Mouse (Mus musculus): ENCODE results near the gene Veph1.
"Not testable (repeated sequence)": the region's sequence is repeated elsewhere in the genome, so short reads cannot be mapped to it uniquely, and the experiment has no call there.

Veph1 gene

DNA sequence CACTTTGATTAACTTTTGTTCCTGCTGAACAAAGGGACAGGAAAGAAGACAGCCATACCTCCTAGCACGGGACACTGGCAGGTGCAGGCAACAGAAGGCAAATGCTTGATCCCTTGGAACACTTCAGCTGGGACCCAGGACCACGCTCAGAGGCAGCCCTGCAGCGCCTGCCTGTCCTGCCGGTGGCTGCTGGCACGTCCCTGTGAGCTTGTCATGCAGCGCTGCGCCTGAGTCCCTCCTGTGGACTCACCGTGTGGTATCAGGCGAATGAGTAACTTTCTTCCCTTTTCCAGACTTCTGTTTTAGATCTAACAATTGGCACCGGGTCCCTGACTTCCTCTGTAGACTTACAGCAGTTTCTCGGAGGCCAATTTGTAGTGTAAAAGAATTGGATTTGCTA is at the start of gene Veph1:
Veph1 (minus strand) TSS at position 293 of the 400 bp plus-strand sequence.
- DNase-seq: peak; percentile 82

DNA sequence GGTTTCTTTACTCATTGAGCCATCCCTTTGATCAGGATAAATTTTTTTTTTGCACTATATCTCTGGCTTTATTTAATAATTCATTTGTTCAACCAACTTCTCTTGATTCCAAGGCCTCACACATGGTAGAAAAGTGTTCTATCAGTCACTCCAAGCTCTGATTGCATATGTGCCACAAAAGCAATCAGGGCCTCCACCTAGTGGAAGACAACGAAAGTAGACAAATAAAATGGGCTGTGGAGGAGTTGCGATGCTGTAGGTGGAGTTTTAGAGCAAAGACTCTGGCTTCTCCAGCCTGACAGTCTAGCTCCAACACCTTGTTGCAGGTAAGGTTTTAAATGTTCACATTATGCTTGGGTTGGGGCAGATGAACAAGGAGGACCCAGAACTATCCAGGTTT is 44.1 kb upstream of the Veph1 start:
- peak; percentile 2 for DNase-seq

- DNase-seq: no peak
Observed at GRCm38 (mm10) chr3:66332401-66332729, 35.7 kb upstream of the Veph1 start.

DNA sequence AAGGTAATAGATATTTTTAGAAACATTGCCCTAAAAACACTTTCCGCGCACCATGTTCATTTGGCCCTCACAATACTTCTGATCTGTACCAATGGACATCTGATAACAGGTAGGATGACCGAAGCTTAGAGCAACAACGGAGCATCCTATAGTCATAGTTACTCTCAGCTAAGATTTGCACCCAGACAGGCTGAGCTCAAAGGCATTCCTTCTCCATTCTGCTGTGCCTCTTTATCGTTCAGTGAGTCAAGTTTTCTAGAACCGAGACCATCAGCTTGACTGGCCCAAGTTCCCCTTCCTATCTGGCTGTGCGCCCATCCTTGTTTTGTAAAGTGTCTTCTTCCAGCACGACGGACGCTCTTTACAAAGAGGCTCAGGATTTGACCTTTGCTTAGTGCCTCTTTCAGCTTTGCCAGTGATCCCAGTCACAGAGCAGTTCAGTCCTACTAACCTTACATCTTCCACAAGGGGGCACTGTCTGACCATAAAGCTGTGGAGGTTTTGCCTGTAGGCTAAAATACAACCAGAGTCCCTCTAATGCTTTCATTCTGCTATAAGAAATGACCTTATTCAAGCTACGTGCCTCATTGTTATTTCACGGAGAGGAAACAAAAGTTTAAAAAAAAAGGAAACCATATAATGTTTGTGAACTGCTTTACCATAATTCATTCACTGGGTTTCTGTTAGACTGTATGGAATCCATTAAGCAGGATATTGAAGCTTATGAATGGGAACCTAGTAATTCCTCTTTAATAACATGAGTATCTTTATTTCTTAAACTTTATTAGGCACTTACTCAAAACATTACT is 35.2 kb upstream of the Veph1 start:
- peak; percentile 70 for DNase-seq

DNA sequence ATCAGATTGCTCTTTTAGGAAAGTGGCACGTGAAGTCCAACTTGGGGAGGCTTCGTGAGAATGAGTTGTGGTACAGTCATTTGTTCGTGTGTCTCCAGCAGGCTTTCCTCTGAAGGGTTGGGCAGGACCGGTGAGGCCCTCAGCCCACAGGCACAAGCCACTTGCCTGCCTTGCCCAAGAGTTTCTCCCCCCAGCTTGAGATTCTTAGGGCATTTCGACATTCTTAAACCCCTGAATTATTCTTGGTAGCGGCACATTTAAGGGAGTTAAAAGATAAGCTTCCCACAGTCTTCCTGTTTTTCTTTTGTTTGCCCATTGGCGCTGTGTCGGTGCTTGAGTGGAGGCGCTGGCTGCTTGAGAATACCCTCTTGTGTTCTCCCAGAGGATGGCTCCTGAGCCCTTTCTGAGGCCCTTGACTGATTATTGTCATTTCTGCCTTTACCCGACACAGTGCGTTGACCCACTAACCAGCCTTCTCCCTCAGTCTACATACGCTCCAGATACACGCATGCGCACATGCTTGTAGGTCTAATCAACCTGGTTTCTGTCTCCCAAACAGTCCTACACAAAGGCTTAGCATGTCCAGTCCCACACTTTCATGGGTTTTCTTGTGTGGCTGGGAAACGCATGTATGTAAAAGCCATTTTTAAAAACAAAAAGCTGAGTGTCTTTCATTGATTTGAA is 34.4 kb upstream of the Veph1 start:
- no peak for DNase-seq

DNA sequence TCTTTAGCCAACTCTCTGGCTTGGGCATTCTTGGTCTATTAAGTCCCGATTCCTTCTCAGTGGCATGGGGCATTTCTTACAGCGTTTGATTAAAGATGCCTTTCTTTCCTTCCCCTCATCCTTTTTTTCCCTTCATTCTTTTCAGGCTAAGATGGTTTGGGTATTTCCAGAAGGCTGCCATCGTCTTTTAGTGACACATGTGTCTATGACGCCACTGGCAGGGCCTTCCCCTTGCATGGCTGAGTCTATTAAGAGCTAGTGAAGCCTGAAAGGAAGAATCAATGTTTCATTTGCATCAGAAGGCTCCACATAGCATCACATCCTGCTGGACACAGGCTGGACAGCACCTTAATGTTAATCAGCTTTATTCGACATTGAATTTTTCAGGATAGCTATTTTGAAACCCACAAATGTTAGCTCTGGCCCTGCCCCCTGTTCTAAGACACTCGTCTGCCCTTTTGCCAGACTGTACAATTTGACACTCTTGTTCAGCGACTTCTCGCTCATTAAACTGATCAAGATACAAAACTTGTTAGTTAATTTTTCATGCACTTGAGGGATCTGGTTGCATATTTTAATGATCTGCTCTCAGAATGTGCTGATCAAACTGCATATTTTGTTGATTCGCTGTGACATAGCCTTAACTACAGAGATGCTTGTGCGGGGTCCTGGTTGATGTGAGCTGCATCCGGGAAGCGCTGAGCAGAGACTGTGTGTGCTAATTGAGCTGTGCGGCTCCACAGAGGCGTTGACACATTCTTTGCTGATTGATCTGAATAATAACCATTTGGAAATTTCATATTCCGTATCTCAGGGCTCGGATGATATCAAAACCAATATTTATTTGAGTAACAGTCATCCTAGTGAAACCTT is 29.6 kb upstream of the Veph1 start:
- no peak for DNase-seq

DNA sequence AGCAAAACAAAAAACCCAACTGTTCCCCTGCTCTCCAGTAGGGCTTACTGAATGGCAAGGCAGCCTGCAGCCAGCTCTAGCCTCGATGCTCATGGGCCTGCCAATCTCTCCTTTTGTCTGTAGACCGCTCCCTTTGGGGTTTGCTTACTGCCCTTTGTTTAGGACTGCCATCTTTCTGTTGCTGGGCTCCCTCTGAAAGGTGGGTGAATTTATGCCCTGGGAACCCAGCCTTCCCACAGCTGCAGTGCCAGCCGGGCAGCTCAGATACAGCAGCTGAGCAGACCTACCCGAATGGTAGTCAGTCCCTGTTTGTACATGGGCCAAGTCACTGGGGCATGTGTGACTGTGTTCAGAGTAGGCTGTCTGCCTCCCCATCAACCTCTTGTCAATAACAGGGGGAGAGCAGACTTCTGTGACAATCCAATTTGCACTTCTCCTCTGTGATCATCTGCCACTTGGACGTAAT is 28.9 kb upstream of the Veph1 start:
- no peak for DNase-seq

GRCm38 (mm10) chr3:66314793-66315715 is 18.4 kb upstream of the Veph1 start:
- no peak for DNase-seq

- DNase-seq: no peak
Observed at GRCm38 (mm10) chr3:66310586-66310985, 13.9 kb upstream of the Veph1 start.

- no peak for DNase-seq
Observed at GRCm38 (mm10) chr3:66309531-66309930, 12.9 kb upstream of the Veph1 start.

DNA sequence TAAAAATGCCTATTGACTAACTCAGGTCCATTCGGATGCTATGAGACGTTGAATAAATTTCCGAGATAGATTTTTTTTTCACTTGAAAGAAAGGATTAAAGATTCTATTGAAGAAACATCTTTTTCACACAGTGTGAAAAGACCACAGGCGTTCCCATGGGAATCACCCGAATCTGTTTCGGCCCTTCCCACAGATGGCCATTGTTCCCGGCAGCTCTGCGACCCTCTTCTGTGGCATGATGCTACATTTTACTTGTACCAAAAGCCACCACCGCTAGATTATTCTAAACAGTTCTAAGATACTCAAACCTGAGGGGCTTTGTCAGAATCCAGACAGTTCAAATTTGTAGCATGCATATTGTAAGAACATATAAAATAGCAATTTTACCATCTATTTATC is 1.4 kb downstream of the Veph1 start:
- no peak for DNase-seq

- DNase-seq: peak; percentile 67
Observed at GRCm38 (mm10) chr3:66294729-66295128, 1.9 kb downstream of the Veph1 start.

DNA sequence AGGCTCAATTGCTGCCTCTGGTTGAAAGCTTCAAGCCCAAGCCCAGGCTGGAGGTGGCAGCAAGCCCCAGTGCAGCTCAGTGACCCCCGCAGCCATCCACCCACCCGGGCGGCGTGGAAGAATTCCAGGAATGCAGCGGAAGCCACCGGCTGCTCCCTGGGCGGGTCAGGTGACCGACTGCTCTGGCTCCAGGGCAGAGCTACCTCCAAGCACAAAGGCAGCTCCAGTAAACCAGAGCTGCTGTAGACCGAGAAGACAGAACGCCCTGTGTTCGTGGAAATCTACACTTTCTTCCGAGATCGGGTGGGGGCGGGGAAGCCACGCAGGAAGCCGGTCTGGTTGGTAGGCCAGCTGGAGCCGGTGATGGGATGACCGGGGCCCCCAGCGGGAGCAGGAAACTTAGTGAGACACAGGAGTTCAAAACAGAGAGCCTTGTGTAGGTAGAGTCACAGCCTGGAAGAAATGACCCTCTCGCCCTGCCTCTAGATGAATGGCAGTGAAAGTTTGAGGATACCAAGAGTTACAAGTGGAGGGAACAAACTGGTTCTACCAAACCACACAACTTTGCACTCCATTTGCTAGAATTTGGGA is 4.2 kb downstream of the Veph1 start:
- DNase-seq: peak; percentile 86

DNA sequence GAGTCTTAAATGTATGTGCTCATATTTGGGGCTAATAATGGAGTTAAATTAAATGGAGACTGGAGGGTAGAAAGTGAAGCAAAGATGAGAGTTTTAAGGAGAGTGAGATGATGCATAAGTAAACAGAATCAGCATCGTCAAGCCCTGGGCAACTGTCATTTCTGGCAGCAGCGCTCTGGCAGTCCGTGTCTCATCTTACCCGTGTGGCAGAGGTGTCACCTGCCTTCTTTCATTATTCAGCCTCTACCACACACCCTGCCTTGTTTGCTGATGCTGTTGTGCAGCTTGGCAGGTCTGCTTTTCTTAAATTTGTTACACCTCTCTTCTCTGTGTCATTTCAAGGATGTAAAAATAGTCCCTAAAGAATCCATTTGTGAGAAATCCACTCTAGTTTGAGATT is 33.4 kb downstream of the Veph1 start:
- DNase-seq: no peak

DNA sequence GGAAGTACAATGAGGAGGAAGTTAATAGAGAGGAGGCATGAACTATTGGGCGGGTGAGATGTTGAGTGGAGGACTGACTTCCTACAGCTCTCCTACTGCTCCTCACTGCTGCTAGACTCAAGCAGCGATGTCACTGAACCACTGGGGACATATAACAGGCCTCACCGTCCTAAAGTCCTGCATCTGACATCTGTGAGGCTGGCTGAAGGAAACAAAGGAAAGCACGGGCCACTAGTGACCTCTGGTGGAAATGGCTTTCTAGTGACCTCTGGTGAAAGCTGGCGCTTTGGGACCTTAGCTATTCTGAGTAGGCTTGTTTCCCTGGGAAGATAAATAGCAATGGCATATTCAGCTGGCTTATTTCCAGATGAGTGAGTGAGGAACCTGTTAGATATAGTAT is 34.3 kb downstream of the Veph1 start:
- peak; percentile 11 for DNase-seq

DNA sequence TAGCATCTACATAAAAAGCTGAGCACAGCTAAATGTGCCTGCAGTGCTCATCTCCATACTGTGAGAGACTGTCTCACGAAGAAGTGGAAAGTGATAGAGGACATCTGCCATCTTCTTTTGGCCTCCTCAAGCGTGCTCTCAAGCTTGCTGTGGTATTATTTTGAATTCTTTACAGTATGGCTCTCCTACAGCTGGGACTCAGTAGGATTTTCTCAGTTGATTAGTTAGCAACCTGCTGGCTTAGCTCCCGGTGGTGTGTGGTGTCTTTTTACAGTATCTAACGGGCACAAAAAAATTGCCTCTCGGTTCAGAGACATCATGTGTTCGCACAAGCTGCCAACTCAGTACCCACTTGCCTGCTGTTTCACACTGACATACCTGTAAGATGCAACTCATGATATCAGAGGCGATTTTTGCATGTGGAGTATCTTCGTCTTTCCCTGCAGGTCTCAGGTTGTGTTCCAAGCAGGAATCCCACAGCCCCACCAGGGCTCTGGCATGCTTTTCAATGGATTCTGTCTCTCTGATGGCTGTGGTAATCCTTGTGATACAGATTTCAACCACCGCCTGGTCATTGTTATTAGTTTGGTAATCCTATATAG is 42.0 kb downstream of the Veph1 start:
- no peak for DNase-seq

DNA sequence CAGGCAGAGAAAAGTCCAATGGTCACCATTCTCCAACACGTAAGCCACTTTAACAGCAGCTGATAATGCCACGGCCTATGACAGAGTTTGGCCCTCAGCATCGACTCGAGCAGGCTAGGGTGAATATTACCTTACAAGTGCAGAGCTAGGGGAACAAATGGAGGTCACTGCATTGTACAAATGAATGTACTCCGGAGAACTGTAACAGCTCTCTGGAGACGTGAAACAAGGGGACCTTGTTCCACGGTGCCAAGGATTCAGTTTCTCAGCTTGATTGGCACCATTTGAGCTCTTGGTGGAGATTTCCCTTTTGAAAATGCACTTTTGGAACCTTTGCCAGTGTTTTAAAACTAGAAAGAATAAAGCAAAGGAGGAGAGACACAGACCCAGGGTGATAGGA is 44.8 kb downstream of the Veph1 start:
- DNase-seq: no peak

DNA sequence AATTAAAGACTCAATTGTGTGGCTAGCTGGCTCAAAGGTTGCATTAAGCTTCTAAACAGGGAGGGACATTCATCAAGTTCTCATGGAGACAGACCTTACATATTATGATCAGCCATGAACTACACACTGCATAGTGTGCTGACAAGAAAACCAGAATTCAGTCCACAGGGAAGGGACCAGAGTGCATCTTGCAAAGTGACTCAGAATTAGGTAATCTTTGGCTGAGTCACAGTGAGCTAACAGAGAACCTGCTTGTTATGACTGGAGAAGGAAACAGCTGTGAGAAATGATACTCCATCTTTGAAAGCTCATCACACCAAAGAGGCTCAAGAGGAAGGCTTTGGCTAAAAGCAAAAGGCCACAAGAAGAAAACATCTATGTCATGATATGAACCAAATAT is 56.2 kb downstream of the Veph1 start:
- DNase-seq: no peak

DNA sequence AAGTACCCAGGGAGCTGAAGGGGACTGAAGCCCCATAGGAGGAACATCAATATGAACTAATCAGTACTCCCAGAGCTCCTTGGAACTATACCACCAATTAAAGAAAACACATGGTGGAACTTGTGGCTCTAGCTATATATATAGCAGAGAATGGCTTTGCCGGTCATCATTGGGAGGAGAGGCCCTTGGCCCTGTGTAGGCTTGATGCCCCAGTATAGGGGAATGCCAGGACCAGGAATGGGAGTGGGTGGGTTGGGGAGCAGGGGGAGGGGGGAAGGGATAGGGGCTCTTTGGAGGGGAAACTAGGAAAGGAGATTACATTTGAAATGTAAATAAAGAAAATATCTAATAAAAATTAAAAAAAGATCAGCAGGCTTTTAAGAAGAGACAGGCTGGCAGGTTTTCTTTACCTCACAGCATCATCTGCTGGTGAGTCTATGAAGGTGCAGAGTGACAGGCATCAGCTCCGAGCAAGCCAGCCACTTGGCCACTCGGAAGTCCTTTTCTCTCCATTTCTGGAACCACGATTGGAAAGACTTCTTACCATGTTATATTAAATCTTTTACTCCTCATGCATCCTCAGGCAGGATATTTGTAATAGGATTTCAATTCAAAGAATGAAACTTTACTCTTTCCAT is 60.3 kb downstream of the Veph1 start:
- DNase-seq: not testable (repeated sequence)

DNA sequence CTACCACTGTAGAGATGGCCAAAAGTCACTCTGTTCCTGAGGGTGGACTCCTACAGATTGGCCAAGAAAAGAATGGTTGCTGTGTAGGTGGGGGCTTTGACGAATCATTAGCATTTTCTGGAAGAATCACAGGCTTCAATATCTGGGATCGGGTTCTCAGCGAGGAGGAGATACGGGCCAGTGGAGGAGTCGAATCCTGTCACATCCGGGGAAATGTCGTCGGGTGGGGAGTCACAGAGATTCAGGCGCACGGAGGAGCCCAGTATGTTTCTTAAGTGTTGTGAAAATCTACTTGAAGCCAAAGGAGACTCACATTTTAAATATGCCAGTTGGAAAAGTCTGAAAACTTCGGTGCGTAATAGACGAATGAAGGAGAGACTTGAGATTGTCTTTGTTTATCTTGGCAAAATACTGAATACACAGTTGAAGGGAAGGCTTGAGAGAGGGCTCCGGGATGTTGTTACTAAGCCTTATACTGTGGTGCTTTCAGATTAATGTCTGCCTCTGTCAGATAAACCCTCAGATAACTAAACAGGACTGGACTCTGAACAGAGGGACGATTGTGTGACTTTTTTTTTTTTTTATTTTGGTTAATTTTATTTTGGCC is 71.6 kb downstream of the Veph1 start:
- DNase-seq: no peak

DNA sequence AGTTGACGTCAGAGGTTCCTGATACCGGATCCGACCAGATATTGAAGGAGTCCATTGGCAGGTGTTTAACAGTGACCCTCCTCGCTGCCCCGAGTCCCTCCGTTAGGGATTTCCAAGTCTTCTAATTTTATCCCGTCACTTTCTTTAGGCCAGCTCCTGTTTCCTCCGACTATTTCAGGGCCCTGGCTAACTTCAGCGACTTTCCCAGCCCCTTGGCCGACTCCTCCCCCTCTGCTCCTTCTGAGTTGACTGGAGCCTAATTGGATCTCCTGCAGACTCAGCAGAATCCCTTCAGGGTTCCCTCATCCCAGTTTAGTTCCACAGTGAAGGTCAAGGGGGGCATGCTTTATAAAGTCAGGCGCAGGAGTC is 75.4 kb downstream of the Veph1 start:
- peak; percentile 18 for DNase-seq

Measured in kidney, adult 9 months (tissue).